Mouse (Mus musculus) intestine, postnatal 0 days (tissue): ENCODE measurements around the gene Vti1a. TPM values are rescaled to one million over a fixed set of nuclear protein-coding genes. Genes with fewer than 3 reads are reported as not detected.

ENCODE experiments used
- ATAC-seq: fragments of 200-750 bp; cut with Nextera tagmentation; 2 replicates; pipeline ENCODE4 v1.8.0; 2017; ENCODE audit warnings: mild to moderate bottlenecking, moderate TSS enrichment, moderate library complexity
- H3K27ac ChIP-seq: fragments of 300-500 bp; sonication (generic); 2 replicates; pipeline ENCODE4 v1.5.1; 2014; ENCODE audit warnings: mild to moderate bottlenecking, low read depth, low read length, moderate library complexity
- H3K27me3 ChIP-seq: fragments of 300-500 bp; sonication (generic); replicated peaks from 2 replicates; pipeline ENCODE4 v1.6.1; 2014; ENCODE audit warnings: low read length, mixed read lengths; ENCODE audit not compliant: control insufficient read depth, insufficient read depth
- H3K36me3 ChIP-seq: fragments of 300-500 bp; sonication (generic); 2 replicates; pipeline ENCODE4 v1.6.1; 2014; ENCODE audit warnings: mild to moderate bottlenecking, moderate library complexity; ENCODE audit not compliant: control insufficient read depth, insufficient read depth
- H3K4me1 ChIP-seq: fragments of 300-500 bp; sonication (generic); replicated peaks from 2 replicates; pipeline ENCODE4 v1.6.1; 2014; ENCODE audit warnings: antibody characterized with exemption, low read length, mixed read lengths; ENCODE audit not compliant: control insufficient read depth, insufficient read depth
- H3K4me2 ChIP-seq: fragments of 300-500 bp; sonication (generic); replicated peaks from 2 replicates; pipeline ENCODE4 v1.6.1; 2014; ENCODE audit warnings: low read depth, mild to moderate bottlenecking, moderate library complexity
- H3K4me3 ChIP-seq: fragments of 300-500 bp; sonication (generic); 2 replicates; pipeline ENCODE4 v1.5.1; 2014; ENCODE audit warnings: low read depth, low read length
- H3K9ac ChIP-seq: fragments of 300-500 bp; sonication (generic); 2 replicates; pipeline ENCODE4 v1.6.1; 2014; ENCODE audit warnings: mild to moderate bottlenecking, low read depth, low read length
- H3K9me3 ChIP-seq: fragments of 300-500 bp; sonication (generic); 2 replicates; pipeline ENCODE4 v1.6.1; 2016; ENCODE audit warnings: mixed run types; ENCODE audit not compliant: control insufficient read depth
- CTCF ChIP-seq: sonication (generic); IDR thresholded peaks from 2 replicates; pipeline ENCODE4 v1.5.1; 2016; ENCODE audit warnings: low read depth, mild to moderate bottlenecking, control low read depth, antibody characterized with exemption, moderate library complexity
- whole genome bisulfite sequencing: fragments of 180-500 bp; shearing (Covaris S2); extraction: QIAGEN DNeasy Blood & Tissue Kit; methylation state at CpG from one replicate; pipeline ENCODE4 v1.1.7; 2014; 5-methylcytosine and 5-hydroxymethylcytosine counted together
- polyA plus RNA-seq: library from polyadenylated mRNA; unstranded; fragments of >200 nt; fragmentation: Nextera tagmentation; extraction: Ambion mirVana; gene quantifications from 2 replicates; pipeline ENCODE4 v1.2.1, GENCODE M21; 2015

Gene Vti1a
- polyA plus RNA-seq, 1 experiment from 2014 or later: 21.3 TPM

DNA sequence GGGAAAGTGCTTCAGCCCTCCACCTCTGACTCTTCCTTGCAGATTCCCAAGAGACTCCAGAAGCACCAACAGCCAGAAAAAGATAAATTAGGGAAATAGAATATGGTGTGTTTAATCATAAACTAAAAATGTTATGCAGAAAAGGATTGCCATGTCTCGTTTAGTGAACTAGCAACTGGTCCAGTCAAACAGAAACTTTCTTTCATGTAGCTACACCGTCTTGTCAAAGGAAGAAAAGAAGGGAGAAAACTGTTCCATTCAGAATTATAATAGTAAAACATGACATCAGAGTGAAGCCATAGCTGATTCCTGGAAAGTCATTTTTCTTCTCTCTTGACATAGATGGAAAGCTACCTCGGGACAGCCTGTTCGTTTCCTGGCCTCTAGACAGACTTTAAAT is 185.9 kb downstream of the Vti1a start:
- TF ChIP-seq CTCF: no peak
- H3K27me3 ChIP-seq: no peaks in the 10 kb centered on the region
- H3K9me3 ChIP-seq: no peaks in the 10 kb centered on the region
- H3K36me3 ChIP-seq: peaks cover 4% of the 10 kb centered on the region; the same call in 1 of the 2 replicates
- H3K9ac ChIP-seq: no peak overlapping the region
- no peak overlapping the region for H3K27ac ChIP-seq
- H3K4me2 ChIP-seq: no peak overlapping the region
- H3K4me3 ChIP-seq: no peak overlapping the region
- no peaks in the 10 kb centered on the region for H3K4me1 ChIP-seq
- WGBS: 54% methylated on average over 4 of the region's 4 CpGs
- ATAC-seq: no peak

- H3K9me3 ChIP-seq: no peaks in the 10 kb centered on the region
- no peak for ATAC-seq
- no peak overlapping the region for H3K4me2 ChIP-seq
- peak; percentile 31; the same call in 1 of the 2 replicates for TF ChIP-seq CTCF
- H3K4me3 ChIP-seq: no peak overlapping the region
- peaks cover 4% of the 10 kb centered on the region; the same call in 1 of the 2 replicates for H3K36me3 ChIP-seq
- WGBS: 48% methylated on average over 4 of the region's 4 CpGs
- H3K27ac ChIP-seq: no peak overlapping the region
- H3K27me3 ChIP-seq: no peaks in the 10 kb centered on the region
- no peak overlapping the region for H3K9ac ChIP-seq
- no peaks in the 10 kb centered on the region for H3K4me1 ChIP-seq
Measured at GRCm38 (mm10) chr19:55503771-55504170, 187.7 kb downstream of the Vti1a start.

- no peak overlapping the region for H3K4me3 ChIP-seq
- no peaks in the 10 kb centered on the region for H3K27me3 ChIP-seq
- no peaks in the 10 kb centered on the region for H3K9me3 ChIP-seq
- no peak overlapping the region for H3K27ac ChIP-seq
- no peaks in the 10 kb centered on the region; the same call in 1 of the 2 replicates for H3K36me3 ChIP-seq
- ATAC-seq: no peak
- no peaks in the 10 kb centered on the region for H3K4me1 ChIP-seq
- H3K4me2 ChIP-seq: 0 out of 2 replicates have a peak overlapping the region, but pooled peaks have one; percentile 21
- no peak for TF ChIP-seq CTCF
- H3K9ac ChIP-seq: no peak overlapping the region
- WGBS: 39% methylated on average over 16 of the region's 16 CpGs
Measured at GRCm38 (mm10) chr19:55507748-55508147, 191.7 kb downstream of the Vti1a start.

GRCm38 (mm10) chr19:55508239-55508638 is 192.1 kb downstream of the Vti1a start:
- no peak overlapping the region for H3K9ac ChIP-seq
- H3K9me3 ChIP-seq: no peaks in the 10 kb centered on the region
- H3K36me3 ChIP-seq: no peaks in the 10 kb centered on the region; the same call in 1 of the 2 replicates
- H3K4me1 ChIP-seq: no peaks in the 10 kb centered on the region
- H3K4me2 ChIP-seq: no peak overlapping the region
- H3K4me3 ChIP-seq: no peak overlapping the region
- WGBS: 84% methylated on average over 4 of the region's 4 CpGs
- no peak for TF ChIP-seq CTCF
- no peak overlapping the region for H3K27ac ChIP-seq
- H3K27me3 ChIP-seq: no peaks in the 10 kb centered on the region
- ATAC-seq: no peak

DNA sequence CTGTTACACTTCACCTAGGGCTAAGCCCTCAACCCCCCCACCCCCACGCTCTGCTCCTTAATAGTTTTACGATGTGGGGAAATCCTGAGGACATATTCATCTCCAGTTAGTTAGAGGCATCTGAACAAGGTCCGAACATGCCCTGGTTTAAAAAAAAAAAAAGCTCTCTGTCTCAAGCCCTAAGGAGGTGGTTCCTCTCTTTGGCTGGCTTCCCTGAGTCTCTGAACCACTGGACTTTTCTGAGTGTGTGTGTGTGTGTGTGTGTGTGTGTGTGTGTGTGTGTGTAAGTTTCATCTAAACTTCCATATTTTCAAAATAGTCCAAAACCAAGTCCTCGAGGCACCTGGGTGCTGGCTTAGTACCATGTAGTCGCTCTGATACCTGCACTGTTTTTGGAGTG is 192.9 kb downstream of the Vti1a start:
- Histone ChIP-seq H3K27ac (no peak overlapping the region), H3K4me3 (no peak overlapping the region), H3K9me3 (no peaks in the 10 kb centered on the region), H3K4me2 (no peak overlapping the region), H3K27me3 (no peaks in the 10 kb centered on the region), H3K4me1 (no peaks in the 10 kb centered on the region), H3K9ac (no peak overlapping the region), H3K36me3 (no peaks in the 10 kb centered on the region; the same call in 1 of the 2 replicates)
- 66% methylated on average over 5 of the region's 5 CpGs for WGBS
- no peak for ATAC-seq
- no peak for TF ChIP-seq CTCF

DNA sequence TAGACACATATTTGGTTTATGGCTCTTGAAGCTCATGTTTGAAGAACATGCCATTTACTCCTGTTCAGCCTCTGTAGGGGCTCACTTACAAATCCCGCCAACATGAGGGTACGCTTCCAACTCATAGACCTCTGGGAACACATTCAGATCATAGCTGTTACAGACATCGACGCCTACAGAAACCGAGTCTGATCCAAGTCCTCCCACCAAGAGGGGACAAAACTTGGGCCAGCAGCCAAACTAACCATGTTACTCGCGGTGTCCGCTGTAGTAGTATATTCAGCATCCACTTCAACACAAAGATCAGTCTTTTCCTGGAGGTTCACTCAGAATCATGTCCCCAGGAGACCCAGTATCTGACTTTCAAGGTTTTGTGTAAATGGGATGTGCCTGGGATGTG is 193.5 kb downstream of the Vti1a start:
- no peak for ATAC-seq
- TF ChIP-seq CTCF: no peak
- Histone ChIP-seq H3K27ac (no peak overlapping the region), H3K9me3 (no peaks in the 10 kb centered on the region), H3K27me3 (no peaks in the 10 kb centered on the region), H3K4me1 (no peaks in the 10 kb centered on the region), H3K36me3 (no peaks in the 10 kb centered on the region; the same call in 1 of the 2 replicates), H3K9ac (no peak overlapping the region), H3K4me2 (no peak overlapping the region), H3K4me3 (no peak overlapping the region)
- 91% methylated on average over 8 of the region's 8 CpGs for WGBS

DNA sequence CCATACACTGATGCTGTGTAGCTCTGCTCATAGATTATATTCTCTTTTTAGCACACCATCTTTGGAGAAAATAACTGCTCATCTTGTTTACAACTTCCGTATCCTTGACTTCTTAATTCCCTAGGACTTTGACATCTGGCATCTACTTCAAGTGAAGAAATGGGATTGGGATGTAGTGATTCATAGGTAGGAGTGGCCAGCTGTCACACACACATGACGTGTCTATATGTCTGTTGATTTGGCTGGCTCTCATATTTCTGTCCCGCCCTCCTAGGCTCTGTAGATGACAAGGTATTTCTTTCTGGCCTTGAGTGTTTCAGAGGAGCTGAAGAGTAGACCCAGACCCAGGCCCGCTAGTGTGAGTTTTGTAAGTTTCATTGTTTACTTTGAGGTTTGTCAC is 197.8 kb downstream of the Vti1a start:
- TF ChIP-seq CTCF: no peak
- Histone ChIP-seq H3K9me3 (no peaks in the 10 kb centered on the region), H3K4me3 (no peak overlapping the region), H3K27ac (no peak overlapping the region), H3K4me1 (no peaks in the 10 kb centered on the region), H3K27me3 (no peaks in the 10 kb centered on the region), H3K36me3 (no peaks in the 10 kb centered on the region), H3K9ac (no peak overlapping the region), H3K4me2 (no peak overlapping the region)
- WGBS: 64% methylated on average over 4 of the region's 4 CpGs
- ATAC-seq: no peak
